18 mouse cellular contexts compared by ENCODE assay signal in the genomic region with DNA sequence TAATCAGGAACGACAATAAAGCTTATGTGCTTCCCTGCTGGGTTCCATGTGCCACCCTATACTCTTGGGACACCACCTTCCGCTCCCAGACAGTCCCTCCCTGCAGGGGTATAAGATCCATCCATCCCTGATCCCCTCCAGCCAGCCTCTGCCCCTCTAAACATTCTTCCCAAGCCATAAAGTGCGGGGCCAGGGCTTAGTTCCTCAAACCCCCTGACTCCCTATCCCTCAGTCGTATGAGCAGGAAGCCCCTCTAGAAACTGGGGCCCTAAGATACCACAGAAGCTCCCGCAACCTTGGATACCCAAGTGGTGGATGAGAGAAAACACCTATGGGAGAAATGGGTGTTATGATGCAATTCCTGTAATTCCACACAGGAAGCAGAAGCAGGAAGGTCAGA. TPM values are rescaled to one million over a fixed set of nuclear protein-coding genes. Genes with fewer than 3 reads are reported as not detected.
"Had no signal": no experiment of that assay in that cellular context is flagged by ENCODE, and none has a peak within 500 bp of the region (broad histone marks: within the 10 kb centered on the region; RNA-seq: fewer than 3 reads in every experiment).

No protein-coding gene starts in this region.

- H3K4me2 ChIP-seq: liver, embryonic 11.5 days; midbrain, embryonic 13.5 days; neural tube, embryonic 13.5 days had no signal

- ATAC-seq: midbrain, embryonic 13.5 days; midbrain, embryonic 16.5 days had no signal

- H3K27ac ChIP-seq: kidney, postnatal 0 days; layer of hippocampus, adult 2 months; left cerebral cortex, adult 2 months; liver, embryonic 14.5 days; midbrain, embryonic 10.5 days; midbrain, embryonic 13.5 days; neural tube, embryonic 13.5 days had no signal

- H3K9ac ChIP-seq: liver, embryonic 14.5 days; midbrain, embryonic 13.5 days; neural tube, embryonic 13.5 days had no signal

- H3K36me3 ChIP-seq: midbrain, embryonic 13.5 days; neural tube, embryonic 13.5 days had no signal

- H3K9me3 ChIP-seq: megakaryocyte, embryonic 14.5 days; midbrain, embryonic 10.5 days; midbrain, embryonic 13.5 days; neural tube, embryonic 13.5 days had no signal

- H3K27me3 ChIP-seq: midbrain, embryonic 13.5 days; neural tube, embryonic 13.5 days had no signal

- H3K4me3 ChIP-seq: layer of hippocampus, adult 2 months; left cerebral cortex, adult 2 months; midbrain, embryonic 10.5 days; midbrain, embryonic 13.5 days; myocyte; neural tube, embryonic 13.5 days had no signal

- DNase-seq: layer of hippocampus, postnatal 36 days; lung, adult 2 months; retina, postnatal 1 day; right cerebral cortex, postnatal 25 days; thymus, adult 18-20 months; thymus, postnatal 36 days had no signal

RNA-seq across cellular contexts. Expression of gene Wnk2, which starts 48.4 kb away (rescaled TPM):
- total RNA-seq: monocyte, adult 5-6 weeks had no signal
- polyA plus RNA-seq: myocyte had no signal
